Mouse (Mus musculus): ENCODE results near the gene Olfr731.

- TF ChIP-seq EP300 (optimal IDR thresholded peaks at IDR 0.05) (no peak), CTCF (IDR thresholded peaks at IDR 0.05; ENCODE audit: low read depth) (no peak)
These were observed 53.6 kb downstream of the Olfr731 start, which contains the start of gene Olfr730 for GRCm38 (mm10) chr14:50188098-50188497.
